Mouse (Mus musculus) megakaryocyte-erythroid progenitor cell, adult 5-6 weeks (primary cell): ENCODE measurements at regions not wholly inside any gene's neighbourhood (a gene's known extent, or its start where the extent isn't known, plus 50 kb on each side); places are given as distances from the start of the nearest gene placed in this dataset.
A peak's percentile ranks its signal among the peaks of the same experiment; 100 is the strongest.

ENCODE experiments used
- ATAC-seq: replicated peaks from 2 replicates; pipeline ENCODE4 v1.8.0; 2016; ENCODE audit warnings: mild to moderate bottlenecking, inconsistent platforms; ENCODE audit not compliant: severe bottlenecking, poor library complexity, low FRiP score, low TSS enrichment

GRCm38 (mm10) chr13:3752334-3752733 is 51.8 kb downstream of the Calml3 start:
- no peak for ATAC-seq

- ATAC-seq = no peak
These were observed 52.9 kb downstream of the Calml3 start for GRCm38 (mm10) chr13:3751222-3751621.

GRCm38 (mm10) chr13:3750756-3751155 is 53.4 kb downstream of the Calml3 start:
- peak; percentile 48 for ATAC-seq

GRCm38 (mm10) chr13:3749646-3750045 is 54.5 kb downstream of the Calml3 start:
- no peak for ATAC-seq

GRCm38 (mm10) chr13:3748859-3749258 is 55.3 kb downstream of the Calml3 start:
- no peak for ATAC-seq

GRCm38 (mm10) chr13:3746524-3746923 is 57.6 kb downstream of the Calml3 start:
- no peak for ATAC-seq

- ATAC-seq = no peak
These were observed 59.2 kb downstream of the Calml3 start for GRCm38 (mm10) chr13:3744870-3745269.

- no peak for ATAC-seq
These were observed 60.2 kb downstream of the Calml3 start for GRCm38 (mm10) chr13:3743692-3744457.

GRCm38 (mm10) chr13:3742763-3743401 is 61.2 kb downstream of the Calml3 start:
- peak; percentile 75; the same call in 1 of the 2 replicates for ATAC-seq

GRCm38 (mm10) chr13:3742094-3742730 is 61.9 kb downstream of the Calml3 start:
- ATAC-seq = 0 out of 2 replicates have a peak, but pooled peaks have one; percentile 9

GRCm38 (mm10) chr13:3730699-3731021 is 73.5 kb downstream of the Calml3 start:
- no peak for ATAC-seq

GRCm38 (mm10) chr13:3729926-3730698 is 74.0 kb downstream of the Calml3 start:
- no peak for ATAC-seq

- ATAC-seq = no peak
These were observed 75.2 kb downstream of the Calml3 start for GRCm38 (mm10) chr13:3728888-3729287.

GRCm38 (mm10) chr13:3726331-3726781 is 77.8 kb downstream of the Calml3 start:
- ATAC-seq = no peak

GRCm38 (mm10) chr13:3725803-3726202 is 78.3 kb downstream of the Calml3 start:
- ATAC-seq = no peak

- ATAC-seq = no peak
These were observed 79.8 kb downstream of the Calml3 start for GRCm38 (mm10) chr13:3724313-3724712.

GRCm38 (mm10) chr13:3723458-3724143 is 80.5 kb downstream of the Calml3 start:
- no peak for ATAC-seq

GRCm38 (mm10) chr13:3715019-3715418 is 81.2 kb downstream of the Asb13 start:
- no peak for ATAC-seq

GRCm38 (mm10) chr13:3712497-3713160 is 78.8 kb downstream of the Asb13 start:
- ATAC-seq = no peak
